Mouse (Mus musculus) left cerebral cortex, adult 9 months (tissue): Measurements from ENCODE around the gene Amacr.
A peak's percentile ranks its signal among the peaks of the same experiment; 100 is the strongest.

ENCODE experiments used
- DNase-seq, 2 experiments: peaks; one replicate each; pipeline ENCODE4 v3.0.0; 2022; ENCODE audit warnings: low spot score in 2 of 2

The Amacr gene

GRCm38 (mm10) chr15:10981377-10982063, at the start of gene Amacr:
TSS of gene Amacr (plus strand) at chr15:10981756.
- peak; percentile 69 to 91 for DNase-seq

GRCm38 (mm10) chr15:10933930-10934329, 47.6 kb upstream of the Amacr start:
- DNase-seq = no peak

- no peak for DNase-seq
Measured at GRCm38 (mm10) chr15:10940148-10941108, 41.1 kb upstream of the Amacr start.

GRCm38 (mm10) chr15:10941901-10942300, 39.7 kb upstream of the Amacr start:
- no peak for DNase-seq

GRCm38 (mm10) chr15:10947852-10948251, 33.7 kb upstream of the Amacr start:
- no peak for DNase-seq

- no peak for DNase-seq
Measured at GRCm38 (mm10) chr15:10951951-10952759, 29.4 kb upstream of the Amacr start, which contains the start of gene C1qtnf3. TSS of gene C1qtnf3 (plus strand) at chr15:10952332.

- no peak for DNase-seq
Measured at GRCm38 (mm10) chr15:10952760-10953305, 28.7 kb upstream of the Amacr start.

- no peak for DNase-seq
Measured at GRCm38 (mm10) chr15:10953465-10953864, 28.1 kb upstream of the Amacr start.

- no peak for DNase-seq
Measured at GRCm38 (mm10) chr15:10954381-10955016, 27.1 kb upstream of the Amacr start.

GRCm38 (mm10) chr15:10955156-10955555, 26.4 kb upstream of the Amacr start:
- DNase-seq = no peak

GRCm38 (mm10) chr15:10956706-10957105, 24.9 kb upstream of the Amacr start:
- DNase-seq = no peak

GRCm38 (mm10) chr15:10959277-10960026, 22.1 kb upstream of the Amacr start:
- DNase-seq = no peak

- no peak for DNase-seq
Measured at GRCm38 (mm10) chr15:10960267-10960666, 21.3 kb upstream of the Amacr start.

GRCm38 (mm10) chr15:10962601-10963000, 19.0 kb upstream of the Amacr start:
- DNase-seq = no peak

- DNase-seq = no peak
Measured at GRCm38 (mm10) chr15:10969439-10969838, 12.1 kb upstream of the Amacr start.

- no peak for DNase-seq
Measured at GRCm38 (mm10) chr15:10970777-10971176, 10.8 kb upstream of the Amacr start.

GRCm38 (mm10) chr15:10977151-10977550, 4.4 kb upstream of the Amacr start:
- no peak for DNase-seq

- DNase-seq = no peak
Measured at GRCm38 (mm10) chr15:10980712-10981111, 844 bp upstream of the Amacr start.

- no peak for DNase-seq
Measured at GRCm38 (mm10) chr15:10982064-10982435, 494 bp downstream of the Amacr start.

GRCm38 (mm10) chr15:10985756-10986155, 4.2 kb downstream of the Amacr start:
- DNase-seq = no peak
